Mouse (Mus musculus): ENCODE data around the gene Pias4. TPM values are rescaled to one million over a fixed set of nuclear protein-coding genes. Genes with fewer than 3 reads are reported as not detected.

Gene Pias4
- polyA plus RNA-seq, 1 experiment = 12.5 TPM

DNA sequence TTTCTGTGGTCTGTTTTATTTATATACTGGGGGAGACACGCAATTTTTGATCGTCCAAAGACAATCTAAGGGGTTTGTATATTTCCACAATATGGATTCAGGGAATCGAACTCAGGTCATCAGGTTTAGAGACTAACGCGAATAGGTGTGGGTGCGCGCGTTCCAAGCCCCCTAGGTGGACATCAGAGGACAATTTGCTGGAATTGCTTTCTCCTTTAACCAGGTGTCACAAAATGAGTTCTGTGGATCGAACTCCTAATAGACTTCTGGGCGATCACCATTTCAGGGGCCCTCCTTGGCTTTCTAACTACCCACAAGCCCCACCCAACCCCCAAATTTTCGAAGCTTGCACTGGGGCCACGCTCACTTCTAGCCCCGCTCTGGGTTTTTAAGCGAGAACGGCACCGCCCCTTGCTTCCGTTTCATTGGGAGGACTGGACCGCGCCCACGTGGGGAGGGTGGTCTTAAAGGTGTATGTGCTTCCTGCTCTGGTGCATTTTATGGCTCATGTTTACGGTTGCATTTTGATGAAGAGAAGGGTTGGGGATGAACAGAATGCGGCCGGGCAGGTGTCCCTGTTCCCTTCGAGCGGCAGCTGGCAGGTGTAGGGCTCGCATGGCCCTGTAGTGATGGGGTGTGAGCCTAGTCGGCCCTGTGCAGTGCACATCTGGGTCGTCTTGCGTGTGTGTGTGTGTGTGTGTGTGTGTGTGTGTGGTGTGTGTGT, 960 bp upstream of the Pias4 start:
- DNase-seq (ENCODE audit: low spot score) = peak; percentile 70

- no peak for DNase-seq (ENCODE audit: low spot score)
Observed at GRCm38 (mm10) chr10:81168087-81168431, 336 bp upstream of the Pias4 start.

- DNase-seq (ENCODE audit: low spot score) = no peak
Observed at GRCm38 (mm10) chr10:81165118-81165517, 2.6 kb downstream of the Pias4 start.

DNA sequence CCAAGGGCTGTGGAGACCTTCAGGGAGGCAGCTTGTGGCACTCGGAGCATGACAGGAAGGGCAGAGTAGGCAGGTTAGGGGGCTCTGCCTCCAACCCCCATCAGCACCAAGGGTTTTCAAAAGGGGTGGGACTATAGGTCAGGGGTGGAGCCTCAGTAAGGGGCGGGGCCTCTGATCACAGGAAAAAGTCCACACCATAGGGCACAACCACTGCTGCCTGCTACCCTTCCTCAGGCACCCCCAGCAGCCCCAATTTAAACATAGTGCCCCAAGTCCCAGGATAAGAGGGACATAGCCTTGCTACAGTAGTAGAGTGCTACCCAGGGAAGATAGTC, 5.4 kb downstream of the Pias4 start:
- no peak for DNase-seq (ENCODE audit: low spot score)

GRCm38 (mm10) chr10:81161602-81162317, 6.0 kb downstream of the Pias4 start:
- DNase-seq (ENCODE audit: low spot score) = no peak

DNA sequence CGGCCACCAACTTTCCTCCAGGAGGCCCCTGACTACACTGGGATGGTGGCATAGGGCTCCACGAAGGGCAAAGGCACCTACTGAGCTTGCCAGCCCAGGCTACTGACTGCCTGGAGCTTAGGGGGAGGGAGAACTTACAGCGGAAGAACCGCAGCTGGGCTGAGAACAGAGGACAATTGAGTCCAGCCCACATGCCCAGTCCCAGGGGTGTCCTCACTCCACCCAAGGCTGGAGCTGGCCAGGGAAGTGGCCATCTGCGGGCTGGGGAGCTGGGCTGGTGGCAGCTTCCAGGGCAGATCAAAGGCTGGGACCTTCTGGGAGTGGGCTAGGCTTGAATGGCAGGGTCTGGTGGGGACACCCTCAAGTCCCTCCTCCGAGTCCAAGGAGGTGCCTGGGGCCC, 13.0 kb downstream of the Pias4 start:
- peak; percentile 21 for DNase-seq (ENCODE audit: low spot score)

- DNase-seq (ENCODE audit: low spot score) = no peak
Observed at GRCm38 (mm10) chr10:81154313-81154712, 13.4 kb downstream of the Pias4 start.

- no peak for DNase-seq (ENCODE audit: low spot score)
Observed at GRCm38 (mm10) chr10:81152609-81153008, 15.1 kb downstream of the Pias4 start.

- DNase-seq (ENCODE audit: low spot score) = no peak
Observed at GRCm38 (mm10) chr10:81151261-81151660, 16.5 kb downstream of the Pias4 start.

- no peak for DNase-seq (ENCODE audit: low spot score)
Observed at GRCm38 (mm10) chr10:81146296-81146695, 21.4 kb downstream of the Pias4 start.

GRCm38 (mm10) chr10:81145778-81146177, 21.9 kb downstream of the Pias4 start:
- DNase-seq (ENCODE audit: low spot score) = no peak

- DNase-seq (ENCODE audit: low spot score) = no peak
Observed at GRCm38 (mm10) chr10:81145307-81145706, 22.4 kb downstream of the Pias4 start.

GRCm38 (mm10) chr10:81144667-81145066, 23.1 kb downstream of the Pias4 start:
- no peak for DNase-seq (ENCODE audit: low spot score)

DNA sequence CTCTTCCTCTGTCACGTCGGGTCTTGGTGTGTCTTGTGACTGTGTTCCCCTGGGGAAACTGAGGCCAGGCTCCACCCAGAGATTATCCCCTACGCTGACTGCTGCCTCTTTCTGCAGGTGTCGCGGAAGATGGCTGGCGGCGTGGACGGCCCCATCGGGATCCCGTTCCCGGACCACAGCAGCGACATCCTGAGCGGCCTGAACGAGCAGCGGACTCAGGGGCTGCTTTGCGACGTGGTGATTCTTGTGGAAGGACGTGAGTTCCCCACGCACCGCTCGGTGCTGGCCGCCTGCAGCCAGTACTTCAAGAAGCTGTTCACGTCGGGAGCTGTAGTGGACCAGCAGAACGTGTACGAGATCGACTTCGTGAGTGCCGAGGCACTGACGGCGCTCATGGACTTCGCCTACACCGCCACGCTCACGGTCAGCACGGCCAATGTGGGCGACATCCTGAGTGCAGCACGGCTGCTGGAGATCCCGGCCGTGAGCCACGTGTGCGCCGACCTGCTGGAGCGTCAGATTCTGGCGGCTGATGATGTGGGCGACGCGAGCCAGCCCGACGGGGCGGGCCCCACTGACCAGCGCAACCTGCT, 23.8 kb downstream of the Pias4 start:
- no peak for DNase-seq (ENCODE audit: low spot score)

DNA sequence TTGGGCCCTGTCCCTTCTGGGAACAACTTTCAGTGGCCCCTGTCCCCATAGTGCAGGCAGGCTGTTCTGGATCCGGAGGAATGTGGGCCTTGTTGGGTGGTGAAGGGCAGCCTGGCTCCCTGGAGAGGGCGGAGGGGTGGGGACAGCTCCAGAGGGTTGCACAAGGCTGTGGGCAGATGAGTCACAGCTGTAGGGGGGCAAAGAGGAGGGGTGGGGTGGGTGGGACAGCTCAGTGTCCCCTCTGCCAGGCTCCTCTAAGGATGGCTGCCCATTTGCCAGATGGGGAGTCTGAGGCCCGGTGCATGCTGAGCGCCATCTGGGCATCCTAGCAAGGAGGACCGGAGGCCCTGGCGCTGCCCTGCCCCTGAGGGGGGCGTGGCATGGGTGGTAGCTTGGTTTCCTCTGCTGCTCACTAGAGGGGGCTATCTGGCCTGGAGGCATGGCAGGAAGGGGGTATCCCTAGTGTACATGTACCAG, 24.5 kb downstream of the Pias4 start:
- DNase-seq (ENCODE audit: low spot score) = no peak

DNA sequence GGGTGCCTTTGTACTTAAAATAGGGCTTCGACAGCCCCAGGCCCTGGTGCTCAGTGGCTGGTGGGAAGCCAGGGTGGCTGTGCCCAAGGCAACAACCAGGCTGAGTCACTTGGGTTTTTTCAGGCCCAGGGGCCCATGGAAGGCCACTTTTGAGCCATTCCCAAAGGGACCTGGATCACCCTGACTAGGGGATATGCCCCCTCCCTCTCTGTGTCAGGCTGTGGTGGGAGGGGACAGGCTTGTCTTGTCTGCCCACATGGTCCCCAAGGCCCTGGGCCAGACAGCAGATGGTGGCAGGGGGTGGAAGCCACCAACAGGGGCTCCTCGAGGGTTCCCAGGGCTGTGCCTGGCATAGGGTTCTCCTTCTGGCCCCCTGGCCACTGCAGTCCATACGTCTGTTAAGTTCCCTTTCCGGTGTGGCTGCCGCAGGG, 25.2 kb downstream of the Pias4 start:
- DNase-seq (ENCODE audit: low spot score) = no peak

DNA sequence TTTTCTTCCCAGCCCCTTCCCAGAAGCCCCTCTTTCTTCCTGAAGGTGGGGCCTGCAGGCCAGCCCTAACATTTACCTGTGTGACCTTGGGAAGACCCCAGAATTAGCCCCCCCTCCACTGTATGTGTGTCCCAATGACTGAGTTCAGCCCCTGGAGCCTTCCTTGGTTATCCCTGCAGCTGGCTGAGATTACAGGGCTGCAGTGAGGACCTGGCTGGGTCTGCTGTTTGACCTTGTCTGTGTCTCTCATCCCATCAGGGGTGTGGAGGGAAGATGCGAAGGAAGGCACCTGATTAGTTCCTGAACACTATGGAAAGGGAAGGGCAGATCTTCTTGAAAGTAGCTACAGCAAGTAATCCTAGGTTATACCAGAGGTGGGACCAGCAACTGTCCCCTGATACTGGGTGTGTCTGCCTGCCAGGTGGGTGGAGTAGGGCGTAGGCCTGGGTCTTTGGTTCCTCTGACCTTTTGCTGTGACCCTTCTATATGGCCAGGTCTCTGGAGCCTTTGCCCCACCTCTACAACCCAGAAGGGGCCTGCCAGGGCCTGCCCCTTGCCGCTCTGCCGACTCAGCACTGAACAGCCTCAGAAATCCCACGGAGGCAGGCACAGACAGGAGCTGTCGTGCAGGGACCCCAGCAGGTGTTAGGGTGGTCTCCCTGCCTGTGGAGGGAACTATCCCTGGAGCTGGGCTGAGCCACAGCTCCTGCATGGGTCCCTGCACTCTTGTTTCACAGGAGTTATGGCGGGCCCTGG, 26.1 kb downstream of the Pias4 start:
- DNase-seq (ENCODE audit: low spot score) = no peak

DNA sequence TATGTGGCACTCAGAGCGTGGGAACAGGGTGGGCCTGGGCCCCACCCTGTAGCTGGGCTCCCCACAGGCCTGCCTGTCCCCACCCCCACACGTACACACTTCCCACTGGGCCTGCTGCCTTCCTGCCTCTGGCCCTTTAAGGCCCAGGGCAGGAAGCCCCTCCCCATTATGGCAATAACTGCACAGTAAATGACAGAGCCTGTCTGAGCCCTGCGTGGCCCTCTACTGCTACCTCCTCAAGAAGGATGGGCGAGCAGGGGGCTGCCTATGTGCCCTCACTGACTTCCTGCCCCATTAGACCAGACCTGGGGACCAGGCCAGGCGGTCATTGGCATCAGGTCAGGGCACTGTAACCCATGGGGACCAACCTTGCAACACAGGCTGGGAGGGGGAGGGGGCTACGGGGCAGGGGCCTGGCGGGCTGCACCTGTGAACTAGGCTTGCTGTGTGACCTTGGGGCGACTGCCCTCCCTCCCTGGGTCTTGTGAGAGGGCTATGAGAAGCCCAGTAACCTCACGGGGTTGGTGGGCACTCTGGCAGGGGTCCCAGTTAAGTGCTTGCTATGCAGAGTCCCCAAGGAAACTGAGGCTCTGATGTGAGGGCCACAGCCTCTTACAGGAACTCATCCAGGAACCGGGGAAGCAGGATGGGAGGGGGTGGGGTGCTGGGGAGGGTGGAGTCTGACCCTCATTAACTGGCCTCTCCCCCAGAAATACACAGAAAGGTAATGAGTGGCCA, 26.8 kb downstream of the Pias4 start:
- DNase-seq (ENCODE audit: low spot score) = no peak

DNA sequence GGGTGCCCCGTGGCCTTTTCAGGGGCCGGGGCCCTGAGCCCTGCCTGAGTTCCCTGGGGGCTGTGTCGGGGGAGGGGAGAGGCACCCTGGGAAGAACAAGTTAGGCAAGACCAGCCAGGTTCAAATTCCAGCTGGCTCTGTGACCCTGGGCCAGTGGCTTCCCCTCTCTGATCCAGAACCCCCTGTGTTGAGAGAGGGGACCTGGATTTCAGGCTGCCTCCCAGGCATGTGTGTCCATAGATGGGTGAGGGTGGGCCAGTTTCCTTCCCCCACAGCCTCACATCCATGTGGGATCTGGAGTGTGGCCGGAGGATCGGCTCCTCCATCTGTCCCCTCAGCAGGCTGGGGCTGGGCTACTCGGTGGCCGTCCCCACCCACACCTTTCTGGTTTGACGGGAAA, 27.7 kb downstream of the Pias4 start:
- DNase-seq (ENCODE audit: low spot score) = no peak

GRCm38 (mm10) chr10:81139529-81139846, 28.2 kb downstream of the Pias4 start:
- no peak for DNase-seq (ENCODE audit: low spot score)

- no peak for DNase-seq (ENCODE audit: low spot score)
Observed at GRCm38 (mm10) chr10:81138821-81139528, 28.7 kb downstream of the Pias4 start.
